Mouse (Mus musculus): ENCODE results near the gene Gm9972. TPM values are rescaled to one million over a fixed set of nuclear protein-coding genes. Genes with fewer than 3 reads are reported as not detected.

Gm9972 gene
- total RNA-seq, 1 experiment = not detected

DNA sequence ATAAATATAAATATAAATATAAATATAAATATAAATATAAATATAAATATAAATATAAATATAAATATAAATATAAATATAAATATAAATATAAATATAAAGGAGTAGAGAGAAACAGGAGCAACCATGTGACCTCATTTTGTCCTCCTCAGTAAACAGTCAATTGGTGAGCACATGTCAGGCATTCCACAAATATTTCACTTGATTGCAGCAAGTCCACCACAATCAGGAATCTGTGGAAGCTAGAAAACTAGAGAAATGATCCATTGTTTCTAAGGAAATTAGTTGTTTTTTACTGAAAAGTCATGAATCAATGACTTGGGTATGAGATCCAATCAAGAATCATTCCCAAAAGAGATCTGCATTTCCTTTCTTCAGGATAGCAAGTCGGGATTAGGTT, 5.7 kb upstream of the Gm9972 start:
- H3K9me3 ChIP-seq (ENCODE audit: control insufficient read depth, insufficient read depth, low read depth, low read length) = no peaks in the 10 kb centered on the region
- H3K36me3 ChIP-seq (ENCODE audit: control insufficient read depth, insufficient read depth, low read length, poor library complexity, severe bottlenecking) = no peaks in the 10 kb centered on the region
- in situ Hi-C loops (cut with MboI; ENCODE audit: low sequenced_read_pairs in 2 of 2, unreplicated experiment in 2 of 2) = no loop called here
- TF ChIP-seq MAFK (IDR thresholded peaks at IDR 0.05; ENCODE audit: insufficient read depth, low read depth, low read length) = no peak
- no peak for TF ChIP-seq ZNF384 (IDR thresholded peaks at IDR 0.05; ENCODE audit: low read depth, low read length)
- TF ChIP-seq HCFC1 (IDR thresholded peaks at IDR 0.05; ENCODE audit: borderline replicate concordance, insufficient read depth, low read length) = no peak
- TF ChIP-seq CHD2 (IDR thresholded peaks at IDR 0.05; ENCODE audit: low read depth, low read length) = no peak
- no peak for TF ChIP-seq ZC3H11A (IDR thresholded peaks at IDR 0.05; ENCODE audit: borderline replicate concordance, low read depth, low read length)
- no peak overlapping the region for H3K9ac ChIP-seq (ENCODE audit: insufficient read depth, low read depth, low read length, poor library complexity, severe bottlenecking)
- no peak overlapping the region for H3K4me3 ChIP-seq (ENCODE audit: insufficient read depth in 1 of 2, low read depth in 1 of 2, low read length in 2 of 2, poor library complexity in 1 of 2, severe bottlenecking in 1 of 2)
- DNase-seq (ENCODE audit: low read depth, low spot score) = no peak
- peaks cover 0 to 1% of the 10 kb centered on the region in 2 experiments; a peak in 1 of 4 replicates for H3K4me1 ChIP-seq (ENCODE audit: control insufficient read depth in 2 of 2, insufficient read depth in 2 of 2, low read length in 2 of 2, poor library complexity in 1 of 2)
- H3K27ac ChIP-seq (ENCODE audit: insufficient read depth, low read depth, low read length, poor library complexity, severe bottlenecking) = no peak overlapping the region

DNA sequence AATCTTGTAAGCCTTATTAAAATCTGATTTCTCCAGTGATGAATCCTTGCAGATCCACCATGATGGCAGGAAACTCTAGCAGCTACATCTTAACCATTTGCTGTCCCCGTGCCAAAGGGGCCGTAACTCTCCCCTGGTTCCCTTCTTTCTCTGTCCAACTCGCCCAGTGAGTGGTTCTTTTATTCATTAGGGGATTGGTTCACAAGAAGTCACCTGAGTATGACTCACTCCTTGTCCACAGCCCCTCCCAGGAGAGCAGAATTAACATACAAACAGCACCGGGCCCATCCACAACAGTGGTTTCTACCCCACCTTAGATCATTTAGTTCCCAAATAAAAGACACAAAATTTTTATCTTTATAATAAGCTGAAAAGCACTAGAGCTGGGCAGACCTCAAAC, 3.4 kb upstream of the Gm9972 start:
- no peak for DNase-seq (ENCODE audit: low read depth, low spot score)
- Histone ChIP-seq H3K4me3 (ENCODE audit: insufficient read depth in 1 of 2, low read depth in 1 of 2, low read length in 2 of 2, poor library complexity in 1 of 2, severe bottlenecking in 1 of 2) (no peak overlapping the region), H3K9me3 (ENCODE audit: control insufficient read depth, insufficient read depth, low read depth, low read length) (no peaks in the 10 kb centered on the region), H3K9ac (ENCODE audit: insufficient read depth, low read depth, low read length, poor library complexity, severe bottlenecking) (no peak overlapping the region), H3K27ac (ENCODE audit: insufficient read depth, low read depth, low read length, poor library complexity, severe bottlenecking) (no peak overlapping the region), H3K36me3 (ENCODE audit: control insufficient read depth, insufficient read depth, low read length, poor library complexity, severe bottlenecking) (no peaks in the 10 kb centered on the region), H3K4me1 (ENCODE audit: control insufficient read depth in 2 of 2, insufficient read depth in 2 of 2, low read length in 2 of 2, poor library complexity in 1 of 2) (peaks cover 0 to 1% of the 10 kb centered on the region in 2 experiments; a peak in 1 of 4 replicates)
- in situ Hi-C loops (cut with MboI; ENCODE audit: low sequenced_read_pairs in 2 of 2, unreplicated experiment in 2 of 2) = no loop called here
- no peak for TF ChIP-seq HCFC1 (IDR thresholded peaks at IDR 0.05; ENCODE audit: borderline replicate concordance, insufficient read depth, low read length)
- TF ChIP-seq ZNF384 (IDR thresholded peaks at IDR 0.05; ENCODE audit: low read depth, low read length) = no peak
- TF ChIP-seq CHD2 (IDR thresholded peaks at IDR 0.05; ENCODE audit: low read depth, low read length) = no peak
- no peak for TF ChIP-seq ZC3H11A (IDR thresholded peaks at IDR 0.05; ENCODE audit: borderline replicate concordance, low read depth, low read length)
- TF ChIP-seq MAFK (IDR thresholded peaks at IDR 0.05; ENCODE audit: insufficient read depth, low read depth, low read length) = no peak

DNA sequence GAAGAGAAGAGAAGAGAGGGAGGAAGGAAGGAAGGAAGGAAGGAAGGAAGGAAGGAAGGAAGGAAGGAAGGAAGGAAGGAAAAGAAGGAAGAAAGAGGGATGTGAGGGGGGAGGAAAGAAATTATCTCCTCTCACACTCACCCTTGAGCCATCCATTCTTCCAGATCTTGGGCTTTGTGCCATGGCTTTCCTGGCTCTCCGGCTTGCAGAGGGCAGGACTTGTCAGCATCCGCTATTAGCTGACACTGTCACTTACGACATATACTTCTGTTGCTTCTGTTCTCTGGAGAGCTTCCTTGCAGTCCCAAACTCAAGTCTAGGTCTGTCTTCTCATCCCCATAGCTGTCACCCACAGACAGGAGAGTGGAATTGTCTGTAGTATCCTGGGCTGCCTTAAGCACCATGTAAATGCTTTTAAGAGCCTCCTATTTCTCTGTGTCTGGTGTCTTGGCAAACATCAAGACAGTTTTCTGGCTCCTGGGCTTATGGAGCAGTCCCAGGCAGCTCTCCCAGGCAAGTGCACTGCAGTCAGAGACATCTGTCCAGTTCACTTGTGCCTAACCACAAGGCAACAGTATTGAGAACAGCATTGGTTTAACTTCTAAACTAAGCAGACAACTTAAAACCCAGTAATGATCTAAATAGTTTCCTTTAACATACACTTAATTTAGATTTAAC, 10.5 kb downstream of the Gm9972 start:
- H3K9me3 ChIP-seq (ENCODE audit: control insufficient read depth, insufficient read depth, low read depth, low read length) = no peaks in the 10 kb centered on the region
- no peak overlapping the region for H3K9ac ChIP-seq (ENCODE audit: insufficient read depth, low read depth, low read length, poor library complexity, severe bottlenecking)
- no peak overlapping the region for H3K4me3 ChIP-seq (ENCODE audit: insufficient read depth in 1 of 2, low read depth in 1 of 2, low read length in 2 of 2, poor library complexity in 1 of 2, severe bottlenecking in 1 of 2)
- no peak for TF ChIP-seq CHD2 (IDR thresholded peaks at IDR 0.05; ENCODE audit: low read depth, low read length)
- TF ChIP-seq HCFC1 (IDR thresholded peaks at IDR 0.05; ENCODE audit: borderline replicate concordance, insufficient read depth, low read length) = no peak
- no peak for TF ChIP-seq ZNF384 (IDR thresholded peaks at IDR 0.05; ENCODE audit: low read depth, low read length)
- no peak for TF ChIP-seq ZC3H11A (IDR thresholded peaks at IDR 0.05; ENCODE audit: borderline replicate concordance, low read depth, low read length)
- no peak for TF ChIP-seq MAFK (IDR thresholded peaks at IDR 0.05; ENCODE audit: insufficient read depth, low read depth, low read length)
- H3K4me1 ChIP-seq (ENCODE audit: control insufficient read depth in 2 of 2, insufficient read depth in 2 of 2, low read length in 2 of 2, poor library complexity in 1 of 2) = no peaks in the 10 kb centered on the region
- in situ Hi-C loops (cut with MboI; ENCODE audit: low sequenced_read_pairs in 2 of 2, unreplicated experiment in 2 of 2) = no loop called here
- no peak for DNase-seq (ENCODE audit: low read depth, low spot score)
- no peak overlapping the region for H3K27ac ChIP-seq (ENCODE audit: insufficient read depth, low read depth, low read length, poor library complexity, severe bottlenecking)
- H3K36me3 ChIP-seq (ENCODE audit: control insufficient read depth, insufficient read depth, low read length, poor library complexity, severe bottlenecking) = no peaks in the 10 kb centered on the region

DNA sequence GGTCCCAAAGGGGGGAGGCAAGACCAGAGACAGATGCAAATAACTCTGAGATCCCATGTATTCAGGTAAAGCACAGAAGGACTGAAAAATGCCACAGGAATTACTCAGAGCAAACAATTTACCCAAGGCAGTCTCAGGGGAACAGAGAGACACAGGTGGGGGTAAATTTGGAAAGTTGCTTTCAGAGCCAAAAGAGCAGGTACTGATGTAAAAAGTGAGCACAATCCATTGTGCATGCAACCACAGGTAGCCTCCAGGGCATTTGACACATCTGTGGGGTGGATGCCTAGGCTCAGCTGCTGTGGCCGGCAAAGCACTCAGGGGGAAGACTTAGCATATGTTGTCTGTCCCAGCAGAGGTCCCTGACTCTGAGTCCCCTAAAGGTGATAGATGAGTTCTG, 13.8 kb downstream of the Gm9972 start:
- TF ChIP-seq ZNF384 (IDR thresholded peaks at IDR 0.05; ENCODE audit: low read depth, low read length) = no peak
- TF ChIP-seq ZC3H11A (IDR thresholded peaks at IDR 0.05; ENCODE audit: borderline replicate concordance, low read depth, low read length) = no peak
- no peak for TF ChIP-seq CHD2 (IDR thresholded peaks at IDR 0.05; ENCODE audit: low read depth, low read length)
- TF ChIP-seq MAFK (IDR thresholded peaks at IDR 0.05; ENCODE audit: insufficient read depth, low read depth, low read length) = no peak
- TF ChIP-seq HCFC1 (IDR thresholded peaks at IDR 0.05; ENCODE audit: borderline replicate concordance, insufficient read depth, low read length) = no peak
- Histone ChIP-seq H3K4me3 (ENCODE audit: insufficient read depth in 1 of 2, low read depth in 1 of 2, low read length in 2 of 2, poor library complexity in 1 of 2, severe bottlenecking in 1 of 2) (no peak overlapping the region), H3K4me1 (ENCODE audit: control insufficient read depth in 2 of 2, insufficient read depth in 2 of 2, low read length in 2 of 2, poor library complexity in 1 of 2) (no peaks in the 10 kb centered on the region), H3K9ac (ENCODE audit: insufficient read depth, low read depth, low read length, poor library complexity, severe bottlenecking) (no peak overlapping the region), H3K36me3 (ENCODE audit: control insufficient read depth, insufficient read depth, low read length, poor library complexity, severe bottlenecking) (no peaks in the 10 kb centered on the region), H3K27ac (ENCODE audit: insufficient read depth, low read depth, low read length, poor library complexity, severe bottlenecking) (no peak overlapping the region), H3K9me3 (ENCODE audit: control insufficient read depth, insufficient read depth, low read depth, low read length) (no peaks in the 10 kb centered on the region)
- in situ Hi-C loops (cut with MboI; ENCODE audit: low sequenced_read_pairs in 2 of 2, unreplicated experiment in 2 of 2) = no loop called here
- no peak for DNase-seq (ENCODE audit: low read depth, low spot score)

All from ES-E14 (cell line).